Mouse (Mus musculus) thymus, adult 18-20 months (tissue): ENCODE results near the gene Gm29289.
"Not testable (repeated sequence)": the region's sequence is repeated elsewhere in the genome, so short reads cannot be mapped to it uniquely, and the experiment has no call there.

Source experiments
- DNase-seq, 2 experiments: peaks; one replicate each; pipeline ENCODE4 v3.0.0; 2022; ENCODE audit warnings: mixed read lengths in 2 of 2

The Gm29289 gene

DNA sequence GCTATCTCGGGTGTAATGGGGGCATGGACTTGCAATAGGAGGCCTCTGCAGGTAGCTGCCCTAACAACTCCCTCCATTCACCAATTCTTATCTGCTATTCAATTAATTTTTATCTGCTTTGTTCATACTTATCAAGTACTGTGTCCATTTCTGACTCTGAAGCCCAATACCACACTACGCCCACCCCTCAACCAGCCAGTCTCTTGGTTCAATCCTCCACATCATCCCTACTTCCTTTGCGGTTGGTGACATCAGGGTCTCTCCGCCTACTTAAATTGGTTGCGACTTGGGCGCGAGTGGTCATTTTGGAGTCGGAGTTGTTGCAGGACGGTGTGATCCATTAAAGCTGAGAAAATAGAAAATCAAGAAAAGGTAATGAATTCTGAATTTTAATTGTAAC, at the start of gene Gm29289:
Gene Gm29289 (plus strand): TSS at position 301 of the 400 bp plus-strand sequence.
- not testable (repeated sequence) for DNase-seq

DNA sequence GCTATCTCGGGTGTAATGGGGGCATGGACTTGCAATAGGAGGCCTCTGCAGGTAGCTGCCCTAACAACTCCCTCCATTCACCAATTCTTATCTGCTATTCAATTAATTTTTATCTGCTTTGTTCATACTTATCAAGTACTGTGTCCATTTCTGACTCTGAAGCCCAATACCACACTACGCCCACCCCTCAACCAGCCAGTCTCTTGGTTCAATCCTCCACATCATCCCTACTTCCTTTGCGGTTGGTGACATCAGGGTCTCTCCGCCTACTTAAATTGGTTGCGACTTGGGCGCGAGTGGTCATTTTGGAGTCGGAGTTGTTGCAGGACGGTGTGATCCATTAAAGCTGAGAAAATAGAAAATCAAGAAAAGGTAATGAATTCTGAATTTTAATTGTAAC, 31.7 kb upstream of the Gm29289 start, which contains the start of gene Gm10352:
Gene Gm10352 (plus strand): TSS at position 301 of the 400 bp plus-strand sequence.
- not testable (repeated sequence) for DNase-seq
